Mouse (Mus musculus) left cerebral cortex, adult 11 months (tissue): ENCODE results near the gene Wfdc6b.
A peak's percentile ranks its signal among the peaks of the same experiment; 100 is the strongest.
"Not testable (repeated sequence)": the region's sequence is repeated elsewhere in the genome, so short reads cannot be mapped to it uniquely, and the experiment has no call there.

ENCODE experiments used
- DNase-seq: peaks from one replicate; pipeline ENCODE4 v3.0.0; 2022; ENCODE audit warnings: low spot score

Gene Wfdc6b

DNA sequence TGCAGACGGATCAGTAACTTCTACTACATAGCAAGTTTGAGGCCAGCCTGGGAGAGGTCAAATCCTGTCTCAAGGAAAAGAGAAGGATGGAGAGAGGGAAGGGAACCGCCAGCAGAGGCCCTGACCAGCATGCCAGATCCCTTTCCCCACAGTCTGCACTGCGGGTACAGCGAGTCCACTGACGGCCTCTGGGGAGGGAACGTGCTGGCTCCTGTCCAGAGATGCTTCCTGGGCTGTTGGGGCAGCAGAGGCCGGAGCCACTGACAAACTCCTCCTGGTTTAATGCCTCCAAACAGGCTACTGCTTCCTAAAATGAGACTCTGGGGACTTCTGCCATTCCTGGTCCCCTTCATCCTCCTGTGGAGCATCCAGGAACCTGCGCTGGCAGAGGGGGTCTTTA is at the start of gene Wfdc6b, which contains the start of gene Wfdc8:
Wfdc6b (plus strand) TSS at position 52 of the 400 bp plus-strand sequence.
Wfdc8 (minus strand) TSS at position 156 of the 400 bp plus-strand sequence.
- DNase-seq = not testable (repeated sequence)

- no peak for DNase-seq
Measured at GRCm38 (mm10) chr2:164564346-164564745, 49.0 kb upstream of the Wfdc6b start.

- no peak for DNase-seq
Measured at GRCm38 (mm10) chr2:164566997-164567396, 46.3 kb upstream of the Wfdc6b start.

DNA sequence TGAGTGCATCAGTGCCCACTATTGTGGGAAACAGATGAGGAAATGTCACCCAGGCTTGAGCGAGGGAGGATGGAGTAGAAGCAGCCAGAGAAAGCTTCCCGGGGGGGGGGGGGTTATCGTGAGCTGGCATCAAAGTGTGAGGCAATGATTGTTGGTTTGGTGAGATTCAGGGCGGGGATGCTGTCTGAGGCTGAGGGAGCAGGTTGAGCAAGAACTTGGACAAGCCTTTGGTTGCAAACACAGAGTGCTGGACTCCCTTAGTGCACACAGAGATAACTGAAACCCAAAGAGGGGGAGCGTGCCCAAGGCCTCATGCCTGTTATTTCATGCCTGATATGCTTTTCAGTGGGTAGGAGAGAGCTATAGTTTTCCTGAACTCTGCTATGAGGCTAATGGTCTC is 45.9 kb upstream of the Wfdc6b start:
- DNase-seq = no peak

- DNase-seq = not testable (repeated sequence)
Measured at GRCm38 (mm10) chr2:164573359-164573758, 40.0 kb upstream of the Wfdc6b start, which contains the start of gene Spint3. TSS of gene Spint3 (minus strand) at chr2:164573459.

DNA sequence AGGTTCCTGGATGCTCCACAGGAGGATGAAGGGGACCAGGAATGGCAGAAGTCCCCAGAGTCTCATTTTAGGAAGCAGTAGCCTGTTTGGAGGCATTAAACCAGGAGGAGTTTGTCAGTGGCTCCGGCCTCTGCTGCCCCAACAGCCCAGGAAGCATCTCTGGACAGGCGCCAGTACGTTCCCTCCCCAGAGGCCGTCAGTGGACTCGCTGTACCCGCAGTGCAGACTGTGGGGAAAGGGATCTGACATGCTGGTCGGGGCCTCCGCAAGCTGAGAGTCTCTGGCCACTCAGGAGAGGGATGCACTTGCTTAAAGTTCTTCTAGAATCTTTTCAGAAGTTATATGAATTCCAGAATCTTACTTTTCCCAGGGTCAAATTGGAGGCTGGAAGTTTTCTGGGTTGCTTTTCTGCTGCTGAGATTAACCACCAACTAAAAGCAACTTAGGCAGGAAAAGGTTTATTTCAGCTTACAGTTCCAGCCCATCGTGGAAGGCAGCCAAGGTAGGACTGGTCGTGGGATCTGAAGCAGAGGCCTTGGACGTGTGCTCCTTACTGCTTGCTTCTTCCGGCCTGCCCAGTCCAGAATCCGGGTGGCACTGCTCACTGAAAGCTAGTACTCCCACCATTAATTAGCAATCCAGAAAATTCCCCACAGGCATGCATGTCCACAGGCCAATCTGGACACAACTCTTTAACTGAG is 28.1 kb upstream of the Wfdc6b start, which contains the start of gene Wfdc6a:
Wfdc6a (minus strand) TSS at position 423 of the 701 bp plus-strand sequence.
- not testable (repeated sequence) for DNase-seq

DNA sequence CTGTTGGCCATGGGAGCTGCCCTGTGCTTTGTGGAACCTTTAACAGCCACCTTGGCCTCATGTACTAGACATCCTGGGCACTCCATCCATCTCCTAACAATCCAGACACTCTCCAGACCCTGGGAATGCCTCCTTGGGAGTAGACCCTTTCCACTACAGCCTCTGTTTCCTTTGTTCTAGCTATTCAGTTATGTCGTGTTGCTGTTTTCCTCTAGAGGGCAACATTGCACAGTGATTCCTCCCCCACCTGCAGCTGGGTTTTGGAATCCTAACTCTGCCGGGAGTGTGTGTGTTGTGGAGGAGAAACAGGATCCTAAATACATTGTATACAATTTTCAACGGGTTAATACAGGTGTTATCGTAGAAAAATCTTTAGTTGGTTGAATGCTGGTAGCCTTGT is 21.3 kb upstream of the Wfdc6b start:
- DNase-seq = peak; percentile 2

DNA sequence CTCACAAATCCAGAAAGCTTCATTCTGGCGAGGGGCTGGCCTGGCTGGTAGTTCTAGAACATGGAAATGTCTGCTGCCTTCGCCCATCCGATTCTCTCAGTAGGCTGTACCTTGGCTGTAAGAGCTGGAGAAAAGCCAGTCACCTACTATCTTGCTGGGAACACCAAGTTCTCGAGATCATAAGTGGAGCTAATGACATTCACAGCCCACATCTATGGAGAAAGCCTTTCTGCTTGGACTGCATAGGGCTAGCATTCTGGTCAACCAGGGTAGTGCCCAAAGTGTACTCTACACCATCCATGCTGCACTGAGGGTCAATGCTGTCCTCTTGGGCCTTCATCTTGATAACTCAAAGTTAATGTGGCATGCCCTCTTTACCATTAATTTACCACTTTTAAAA is 19.8 kb upstream of the Wfdc6b start, which contains the start of gene Eppin:
Eppin (minus strand) TSS at position 101 of the 400 bp plus-strand sequence.
- DNase-seq = no peak

DNA sequence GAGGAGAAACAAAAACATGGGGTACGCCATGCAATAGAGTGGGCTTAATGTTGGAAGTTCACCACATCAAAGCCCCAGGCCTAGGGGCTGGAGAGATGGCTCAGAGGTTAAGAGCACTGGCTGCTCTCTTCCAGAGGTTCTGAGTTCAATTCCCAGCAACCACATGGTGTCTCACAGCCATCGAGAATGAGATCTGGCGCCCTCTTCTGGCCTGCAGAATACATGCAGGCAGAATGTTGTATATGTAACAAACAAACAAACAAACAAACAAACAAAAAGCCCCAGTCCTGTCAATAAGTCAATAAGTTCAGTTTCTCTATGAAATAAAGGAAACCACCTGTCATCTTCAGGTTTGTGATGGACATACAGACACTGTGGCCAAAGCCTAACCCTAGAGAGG is 13.1 kb upstream of the Wfdc6b start:
- DNase-seq = no peak

GRCm38 (mm10) chr2:164603482-164603881 is 9.8 kb upstream of the Wfdc6b start:
- DNase-seq = no peak

- DNase-seq = no peak
Measured at GRCm38 (mm10) chr2:164604411-164604810, 8.9 kb upstream of the Wfdc6b start.

DNA sequence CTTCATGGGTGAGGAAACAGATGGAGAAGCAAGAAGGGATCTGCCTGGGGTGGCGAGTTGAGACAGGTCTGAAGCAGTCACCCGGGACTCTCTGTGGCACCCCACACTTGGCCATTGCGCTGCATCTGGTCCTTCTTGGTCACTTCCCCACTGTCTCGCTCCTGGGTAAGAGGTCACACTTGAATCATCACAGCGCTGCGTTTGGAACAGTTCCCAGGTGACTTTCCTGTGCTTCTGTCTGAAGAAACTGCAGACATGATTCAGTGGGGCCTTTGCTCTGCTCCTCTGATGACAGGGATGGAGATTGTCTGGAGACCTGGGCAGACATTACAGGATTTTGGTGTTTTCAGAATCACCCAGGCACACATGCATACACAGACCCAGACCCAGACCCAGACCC is 4.5 kb upstream of the Wfdc6b start:
- DNase-seq = no peak

GRCm38 (mm10) chr2:164615386-164615785 is 2.1 kb downstream of the Wfdc6b start:
- no peak for DNase-seq

DNA sequence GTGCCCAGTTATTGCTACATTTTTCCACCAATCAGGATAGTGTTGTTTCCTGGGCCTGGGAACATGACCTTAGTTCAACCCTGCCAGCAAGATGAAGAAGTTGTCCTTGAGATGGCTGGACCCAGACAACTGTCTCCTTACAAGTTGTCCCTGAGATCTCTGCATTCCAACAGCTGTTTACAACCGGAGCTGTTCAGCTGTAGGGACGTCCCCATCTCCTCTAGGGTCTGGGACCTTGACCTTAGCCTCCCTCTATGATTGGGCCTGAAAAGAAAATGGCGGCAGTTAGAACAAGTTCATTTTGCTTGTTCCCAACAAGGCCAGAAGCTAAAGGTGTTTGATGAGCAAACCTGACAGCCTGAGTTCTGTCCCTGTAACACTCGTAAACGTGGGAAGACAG is 5.7 kb downstream of the Wfdc6b start:
- DNase-seq = no peak

GRCm38 (mm10) chr2:164621775-164622174 is 8.5 kb downstream of the Wfdc6b start:
- DNase-seq = no peak

GRCm38 (mm10) chr2:164635266-164635665 is 21.9 kb downstream of the Wfdc6b start:
- DNase-seq = no peak

GRCm38 (mm10) chr2:164638696-164639095 is 25.4 kb downstream of the Wfdc6b start, which contains the start of gene Wfdc16:
TSS of gene Wfdc16 (minus strand) at chr2:164638796.
- no peak for DNase-seq

GRCm38 (mm10) chr2:164641129-164641528 is 27.8 kb downstream of the Wfdc6b start:
- no peak for DNase-seq

- no peak for DNase-seq
Measured at GRCm38 (mm10) chr2:164641881-164642673, 28.8 kb downstream of the Wfdc6b start.

GRCm38 (mm10) chr2:164655858-164656257 is 42.5 kb downstream of the Wfdc6b start, which contains the start of gene Wfdc10:
TSS of gene Wfdc10 (plus strand) at chr2:164656046.
- no peak for DNase-seq

DNA sequence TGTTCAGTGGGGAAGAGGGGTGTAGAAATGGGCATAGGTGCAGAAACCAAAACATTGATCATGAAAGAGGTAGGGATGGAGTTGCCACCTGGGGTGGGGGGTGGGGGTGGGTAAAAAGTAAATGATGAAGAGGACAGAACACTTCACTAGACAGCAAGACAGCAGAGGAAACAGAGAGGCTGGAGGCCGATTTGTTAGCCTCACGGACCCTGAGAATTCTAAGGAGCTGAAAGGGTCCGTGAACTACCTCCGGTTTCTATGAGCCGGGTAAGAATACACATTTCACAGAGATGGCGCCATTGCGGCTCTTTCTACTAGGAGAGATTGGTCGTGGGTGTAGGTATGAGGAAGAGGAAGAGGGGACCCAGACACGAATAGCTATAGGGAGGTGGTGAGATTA is 43.2 kb downstream of the Wfdc6b start, which contains the start of gene Wfdc9:
Wfdc9 (minus strand) TSS at position 101 of the 400 bp plus-strand sequence.
- DNase-seq = no peak

DNA sequence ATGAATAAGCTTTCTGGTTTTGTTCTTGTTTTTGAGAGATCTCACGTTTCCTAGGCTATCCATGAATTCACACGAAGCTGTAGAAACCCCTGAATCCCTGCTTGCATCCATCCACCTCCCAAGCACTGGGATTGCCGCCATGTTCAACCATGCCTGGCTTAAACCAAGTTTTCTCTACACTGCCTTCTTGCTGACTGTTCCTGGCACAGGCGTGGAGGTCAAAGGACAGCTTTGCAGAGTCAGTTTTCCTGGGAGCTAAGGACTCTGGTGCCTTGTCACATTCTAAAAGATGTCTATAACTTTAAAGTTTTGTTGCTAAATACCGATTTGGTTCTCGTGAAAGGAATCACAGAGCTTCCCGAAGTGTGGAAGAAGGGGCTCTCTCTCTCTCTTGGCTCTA is 51.5 kb downstream of the Wfdc6b start:
- DNase-seq = no peak
